Comparison of ENCODE assay signal across 8 mouse cellular contexts in genomic region chr13:109907634-109908033, GRCm38 (mm10).
DNase-seq lines count a peak whose midpoint lies in the region; ATAC-seq and TF ChIP-seq lines count a peak whose summit lies in the region.
"Had no signal": no experiment of that assay in that cellular context is flagged by ENCODE, and none has a peak within 500 bp of the region (broad histone marks: within the 10 kb centered on the region; RNA-seq: fewer than 3 reads in every experiment).

No protein-coding gene starts in this region.

- WGBS in cerebellum, adult 2 months = 37% methylated on average over 9 of the region's 9 CpGs
- 34% methylated on average over 9 of the region's 9 CpGs for WGBS in large intestine, adult 2 months
- WGBS in liver, postnatal 0 days (ENCODE audit: insufficient replicate concordance) = 13% methylated on average over 9 of the region's 9 CpGs

- peak; percentile 89 for TF ChIP-seq CTCF in cerebellum, adult 2 months (IDR thresholded peaks at IDR 0.05; ENCODE audit: borderline replicate concordance, insufficient read depth, low read depth, low read length)
- peak; percentile 86 for TF ChIP-seq CTCF in liver, postnatal 0 days (IDR thresholded peaks at IDR 0.05; ENCODE audit: low read depth)

- H3K4me2 ChIP-seq in liver, postnatal 0 days (ENCODE audit: low read depth, low read length) = no peak overlapping the region
- H3K4me2 ChIP-seq: limb, embryonic 13.5 days had no signal

- H3K27ac ChIP-seq in cerebellum, adult 2 months (ENCODE audit: insufficient read depth, low read length) = no peak overlapping the region
- H3K27ac ChIP-seq in liver, postnatal 0 days (ENCODE audit: low read depth) = 0 out of 2 replicates have a peak overlapping the region, but pooled peaks have one; percentile 5
- H3K27ac ChIP-seq: limb, embryonic 13.5 days had no signal

- no peak for TF ChIP-seq POLR2A in cerebellum, adult 2 months (IDR thresholded peaks at IDR 0.05; ENCODE audit: borderline replicate concordance, insufficient read depth, low read length)

- H3K9me3 ChIP-seq in liver, postnatal 0 days (ENCODE audit: low read length) = no peaks in the 10 kb centered on the region
- H3K9me3 ChIP-seq: limb, embryonic 13.5 days had no signal

- no peak overlapping the region for H3K4me3 ChIP-seq in cerebellum, adult 2 months (replicated peaks; ENCODE audit: insufficient read depth, low read depth, low read length)
- no peak overlapping the region for H3K4me3 ChIP-seq in liver, postnatal 0 days (ENCODE audit: low read depth, low read length)
- H3K4me3 ChIP-seq: limb, embryonic 13.5 days had no signal

- peaks cover 6% of the 10 kb centered on the region; the same call in 1 of the 2 replicates for H3K4me1 ChIP-seq in cerebellum, adult 2 months (ENCODE audit: control insufficient read depth, insufficient read depth, low read length)
- H3K4me1 ChIP-seq in liver, postnatal 0 days (ENCODE audit: insufficient read depth) = peaks cover 17% of the 10 kb centered on the region

- ATAC-seq in CD4-positive, CD25-positive, alpha-beta regulatory T cell, adult 4 months = peak; percentile 74
- peak; percentile 60 for ATAC-seq in liver, postnatal 0 days

- H3K36me3 ChIP-seq in liver, postnatal 0 days (replicated peaks; ENCODE audit: insufficient read depth, low read length) = no peaks in the 10 kb centered on the region
- H3K36me3 ChIP-seq: limb, embryonic 13.5 days had no signal

- DNase-seq in Muller cell, postnatal 12 days (ENCODE audit: inconsistent ontology term) = peak; percentile 61
- DNase-seq in cerebellum, adult 2 months = peak; percentile 71 to 80
- peak; percentile 67 for DNase-seq in gastrocnemius, postnatal 14 days
- peak; percentile 43 for DNase-seq in large intestine, adult 2 months (ENCODE audit: low read depth, low spot score)
- peak; percentile 84 for DNase-seq in liver, postnatal 0 days
- DNase-seq in right cerebral cortex, postnatal 4 days = peak; percentile 74

- TF ChIP-seq EP300 in liver, postnatal 0 days (IDR thresholded peaks at IDR 0.05; ENCODE audit: low read depth) = peak; percentile 87

- H3K27me3 ChIP-seq in cerebellum, adult 2 months (ENCODE audit: control insufficient read depth, insufficient read depth, low read length) = no peaks in the 10 kb centered on the region
- no peaks in the 10 kb centered on the region for H3K27me3 ChIP-seq in liver, postnatal 0 days (ENCODE audit: insufficient read depth, low read length)
- H3K27me3 ChIP-seq: limb, embryonic 13.5 days had no signal

- intact Hi-C loops in gastrocnemius, postnatal 14 days (cut with DNase I; ENCODE audit: low total_unique reads) = loop anchor here (5.0 kb wide), 1 partner anchor 130 kb away; no protein-coding TSS in a partner anchor

- no peak overlapping the region for H3K9ac ChIP-seq in liver, postnatal 0 days (replicated peaks)
- H3K9ac ChIP-seq: limb, embryonic 13.5 days had no signal
